Mouse (Mus musculus) stomach, embryonic 16.5 days (tissue): Measurements from ENCODE around the gene Rhbdf2. TPM values are rescaled to one million over a fixed set of nuclear protein-coding genes. Genes with fewer than 3 reads are reported as not detected.

ENCODE experiments used
- ATAC-seq: fragments of 200-750 bp; cut with Nextera tagmentation; 2 replicates; pipeline ENCODE4 v1.8.0; 2017; ENCODE audit warnings: moderate number of reproducible peaks, moderate TSS enrichment; ENCODE audit not compliant: insufficient read depth, low FRiP score
- H3K27ac ChIP-seq: fragments of 300-500 bp; sonication (generic); 2 replicates; pipeline ENCODE4 v1.5.1; 2014; ENCODE audit warnings: low read length
- H3K27me3 ChIP-seq: fragments of 300-500 bp; sonication (generic); 2 replicates; pipeline ENCODE4 v1.6.1; 2014; ENCODE audit warnings: low read length, control low read depth, mixed read lengths; ENCODE audit not compliant: control insufficient read depth, insufficient read depth
- H3K36me3 ChIP-seq: fragments of 300-500 bp; sonication (generic); 2 replicates; pipeline ENCODE4 v1.6.1; 2014; ENCODE audit warnings: low read length; ENCODE audit not compliant: control insufficient read depth, insufficient read depth
- H3K4me1 ChIP-seq: fragments of 300-500 bp; sonication (generic); 2 replicates; pipeline ENCODE4 v1.6.1; 2014; ENCODE audit warnings: low read length, control low read depth, mixed read lengths; ENCODE audit not compliant: control insufficient read depth, insufficient read depth
- H3K4me2 ChIP-seq: fragments of 300-500 bp; sonication (generic); 2 replicates; pipeline ENCODE4 v1.6.1; 2014; ENCODE audit warnings: low read depth, low read length, mixed read lengths
- H3K4me3 ChIP-seq: fragments of 300-500 bp; sonication (generic); replicated peaks from 2 replicates; pipeline ENCODE4 v1.5.1; 2014; ENCODE audit warnings: mild to moderate bottlenecking, low read length
- H3K9ac ChIP-seq: fragments of 300-500 bp; sonication (generic); 2 replicates; pipeline ENCODE4 v1.6.1; 2014; ENCODE audit warnings: low read length
- H3K9me3 ChIP-seq: fragments of 300-500 bp; sonication (generic); replicated peaks from 2 replicates; pipeline ENCODE4 v1.6.1; 2016; ENCODE audit warnings: low read length, control low read depth; ENCODE audit not compliant: control insufficient read depth
- WGBS: fragments of 180-500 bp; shearing (Covaris S2); extraction: QIAGEN DNeasy Blood & Tissue Kit; methylation state at CpG from one replicate; pipeline ENCODE4 v1.1.7; 2014; 5-methylcytosine and 5-hydroxymethylcytosine counted together
- polyA plus RNA-seq: library from polyadenylated mRNA; unstranded; fragments of >200 nt; fragmentation: Nextera tagmentation; extraction: Ambion mirVana; gene quantifications from 2 replicates; pipeline ENCODE4 v1.2.1, GENCODE M21; 2015

Rhbdf2 gene
- polyA plus RNA-seq, 1 experiment from 2014 or later = 8.2 TPM

- Histone ChIP-seq H3K36me3 (no peaks in the 10 kb centered on the region), H3K9me3 (no peaks in the 10 kb centered on the region), H3K4me2 (peak overlapping the region; percentile 88), H3K9ac (peak overlapping the region; percentile 81), H3K27ac (no peak overlapping the region), H3K4me1 (peaks cover 32% of the 10 kb centered on the region), H3K27me3 (peaks cover 14% of the 10 kb centered on the region), H3K4me3 (peak overlapping the region; percentile 56)
- peak; percentile 11; the same call in 1 of the 2 replicates for ATAC-seq
- under 1% methylated on average over 47 of the region's 47 CpGs for WGBS
Observed at GRCm38 (mm10) chr11:116653709-116654221, 26.9 kb upstream of the Rhbdf2 start.

- Histone ChIP-seq H3K9ac (peak within 1 kb of the TSS; percentile 81), H3K4me3 (peak within 1 kb of the TSS; percentile 56), H3K27me3 (peaks cover 14% of the 10 kb centered on the region), H3K9me3 (no peaks in the 10 kb centered on the region), H3K4me1 (peaks cover 35% of the 10 kb centered on the region), H3K4me2 (peak within 1 kb of the TSS; percentile 88), H3K27ac (peak within 1 kb of the TSS; percentile 17; the same call in 1 of the 2 replicates), H3K36me3 (no peaks in the 10 kb centered on the region)
- 7% methylated on average over 10 of the region's 10 CpGs for WGBS
- ATAC-seq = no peak
Observed at GRCm38 (mm10) chr11:116653234-116653633, 26.4 kb upstream of the Rhbdf2 start, which contains the start of gene Prcd. Gene Prcd, plus strand, starts transcription at chr11:116653534.

GRCm38 (mm10) chr11:116652330-116653098 lies 25.7 kb upstream of the Rhbdf2 start:
- no peak for ATAC-seq
- 66% methylated on average over 25 of the region's 25 CpGs for WGBS
- no peaks in the 10 kb centered on the region for H3K36me3 ChIP-seq
- H3K4me3 ChIP-seq = peak overlapping the region; percentile 56
- H3K27ac ChIP-seq = peak overlapping the region; percentile 17; the same call in 1 of the 2 replicates
- H3K4me1 ChIP-seq = peaks cover 35% of the 10 kb centered on the region
- H3K27me3 ChIP-seq = peaks cover 14% of the 10 kb centered on the region
- no peaks in the 10 kb centered on the region for H3K9me3 ChIP-seq
- H3K4me2 ChIP-seq = peak overlapping the region; percentile 88
- peak overlapping the region; percentile 81 for H3K9ac ChIP-seq

GRCm38 (mm10) chr11:116651339-116651738 lies 24.5 kb upstream of the Rhbdf2 start:
- Histone ChIP-seq H3K4me1 (peaks cover 39% of the 10 kb centered on the region), H3K36me3 (no peaks in the 10 kb centered on the region), H3K9ac (no peak overlapping the region), H3K9me3 (no peaks in the 10 kb centered on the region), H3K27me3 (peaks cover 14% of the 10 kb centered on the region), H3K4me2 (no peak overlapping the region), H3K27ac (no peak overlapping the region), H3K4me3 (no peak overlapping the region)
- no peak for ATAC-seq
- 81% methylated on average over 8 of the region's 8 CpGs for WGBS

GRCm38 (mm10) chr11:116650811-116651210 lies 24.0 kb upstream of the Rhbdf2 start:
- H3K27me3 ChIP-seq = peaks cover 14% of the 10 kb centered on the region

GRCm38 (mm10) chr11:116649711-116650337 lies 23.0 kb upstream of the Rhbdf2 start:
- Histone ChIP-seq H3K27me3 (peaks cover 14% of the 10 kb centered on the region; the same call in 1 of the 2 replicates), H3K4me2 (no peak overlapping the region), H3K4me1 (peaks cover 46% of the 10 kb centered on the region), H3K9ac (no peak overlapping the region), H3K36me3 (no peaks in the 10 kb centered on the region), H3K27ac (peak overlapping the region; percentile 90; the same call in 1 of the 2 replicates), H3K9me3 (no peaks in the 10 kb centered on the region), H3K4me3 (no peak overlapping the region)
- no peak for ATAC-seq
- 93% methylated on average over 13 of the region's 13 CpGs for WGBS

More at GRCm38 (mm10) chr11:116650811-116651210, 24.0 kb upstream of the Rhbdf2 start:
- Histone ChIP-seq H3K27ac (no peak overlapping the region), H3K4me3 (no peak overlapping the region), H3K9ac (no peak overlapping the region), H3K4me1 (peaks cover 43% of the 10 kb centered on the region), H3K4me2 (no peak overlapping the region), H3K9me3 (no peaks in the 10 kb centered on the region), H3K36me3 (no peaks in the 10 kb centered on the region)
- no peak for ATAC-seq
- 85% methylated on average over 8 of the region's 8 CpGs for WGBS

- Histone ChIP-seq H3K4me3 (no peak overlapping the region), H3K9ac (peak overlapping the region; percentile 38), H3K4me1 (peaks cover 53% of the 10 kb centered on the region), H3K27ac (peak overlapping the region; percentile 90), H3K36me3 (no peaks in the 10 kb centered on the region), H3K9me3 (no peaks in the 10 kb centered on the region), H3K4me2 (no peak overlapping the region), H3K27me3 (peaks cover 14% of the 10 kb centered on the region; the same call in 1 of the 2 replicates)
- ATAC-seq = no peak
- 76% methylated on average over 10 of the region's 10 CpGs for WGBS
Observed at GRCm38 (mm10) chr11:116648976-116649375, 22.2 kb upstream of the Rhbdf2 start.

GRCm38 (mm10) chr11:116648213-116648921 lies 21.5 kb upstream of the Rhbdf2 start:
- H3K4me2 ChIP-seq = 0 out of 2 replicates have a peak overlapping the region, but pooled peaks have one; percentile 14
- WGBS = 37% methylated on average over 18 of the region's 18 CpGs
- peaks cover 14% of the 10 kb centered on the region; the same call in 1 of the 2 replicates for H3K27me3 ChIP-seq
- peak overlapping the region; percentile 38 for H3K9ac ChIP-seq
- peak; percentile 28; the same call in 1 of the 2 replicates for ATAC-seq
- H3K9me3 ChIP-seq = no peaks in the 10 kb centered on the region
- H3K4me1 ChIP-seq = peaks cover 60% of the 10 kb centered on the region
- H3K36me3 ChIP-seq = no peaks in the 10 kb centered on the region
- peak overlapping the region; percentile 90 for H3K27ac ChIP-seq
- H3K4me3 ChIP-seq = no peak overlapping the region
